ENCODE assay signal across 13 mouse cellular contexts in genomic region chr4:34900155-34900554, GRCm38 (mm10). TPM values are rescaled to one million over a fixed set of nuclear protein-coding genes. Genes with fewer than 3 reads are reported as not detected.
DNase-seq lines count a peak whose midpoint lies in the region; ATAC-seq and TF ChIP-seq lines count a peak whose summit lies in the region.
"Had no signal": no experiment of that assay in that cellular context is flagged by ENCODE, and none has a peak within 500 bp of the region (broad histone marks: within the 10 kb centered on the region; RNA-seq: fewer than 3 reads in every experiment).

No protein-coding gene starts in this region.

- H3K9me3 ChIP-seq in forebrain, embryonic 15.5 days, result no peaks in the 10 kb centered on the region
- no peaks in the 10 kb centered on the region for H3K9me3 ChIP-seq in forebrain, embryonic 12.5 days
- H3K9me3 ChIP-seq in intestine, postnatal 0 days (ENCODE audit: control insufficient read depth), result no peaks in the 10 kb centered on the region
- H3K9me3 ChIP-seq: limb, embryonic 12.5 days had no signal

- no peaks in the 10 kb centered on the region for H3K36me3 ChIP-seq in forebrain, embryonic 15.5 days
- H3K36me3 ChIP-seq in forebrain, embryonic 12.5 days (replicated peaks), result no peaks in the 10 kb centered on the region
- H3K36me3 ChIP-seq in intestine, postnatal 0 days (ENCODE audit: control insufficient read depth, insufficient read depth), result no peaks in the 10 kb centered on the region
- H3K36me3 ChIP-seq: limb, embryonic 12.5 days had no signal

- no peak overlapping the region for H3K4me3 ChIP-seq in forebrain, embryonic 15.5 days
- no peak overlapping the region for H3K4me3 ChIP-seq in forebrain, embryonic 12.5 days (replicated peaks)
- H3K4me3 ChIP-seq in intestine, postnatal 0 days (ENCODE audit: low read depth, low read length), result no peak overlapping the region
- H3K4me3 ChIP-seq: limb, embryonic 12.5 days had no signal

- 52% methylated on average over 9 of the region's 9 CpGs for WGBS in forebrain, embryonic 15.5 days
- WGBS in forebrain, embryonic 12.5 days, result 62% methylated on average over 9 of the region's 9 CpGs
- WGBS in intestine, postnatal 0 days, result 46% methylated on average over 9 of the region's 9 CpGs

- peak; percentile 55; the same call in 1 of the 2 replicates for ATAC-seq in forebrain, embryonic 15.5 days (replicated peaks)
- no peak for ATAC-seq in forebrain, embryonic 12.5 days (ENCODE audit: low FRiP score)
- no peak for ATAC-seq in intestine, postnatal 0 days

- H3K9ac ChIP-seq in forebrain, embryonic 15.5 days (replicated peaks), result no peak overlapping the region
- no peak overlapping the region for H3K9ac ChIP-seq in forebrain, embryonic 12.5 days
- H3K9ac ChIP-seq in intestine, postnatal 0 days (ENCODE audit: low read depth, low read length), result no peak overlapping the region
- H3K9ac ChIP-seq: limb, embryonic 12.5 days had no signal

- no peaks in the 10 kb centered on the region for H3K4me1 ChIP-seq in forebrain, embryonic 15.5 days
- no peaks in the 10 kb centered on the region for H3K4me1 ChIP-seq in forebrain, embryonic 12.5 days
- H3K4me1 ChIP-seq in intestine, postnatal 0 days (replicated peaks; ENCODE audit: control insufficient read depth, insufficient read depth, low read length), result no peaks in the 10 kb centered on the region
- H3K4me1 ChIP-seq: limb, embryonic 12.5 days had no signal

- no peak overlapping the region for H3K4me2 ChIP-seq in forebrain, embryonic 15.5 days (replicated peaks)
- no peak overlapping the region for H3K4me2 ChIP-seq in forebrain, embryonic 12.5 days
- no peak overlapping the region for H3K4me2 ChIP-seq in intestine, postnatal 0 days (replicated peaks; ENCODE audit: low read depth)
- H3K4me2 ChIP-seq: limb, embryonic 12.5 days had no signal

- H3K27me3 ChIP-seq in forebrain, embryonic 15.5 days, result no peaks in the 10 kb centered on the region
- 0 out of 2 replicates have a peak, but pooled peaks cover 3% of the 10 kb centered on the region for H3K27me3 ChIP-seq in forebrain, embryonic 12.5 days
- no peaks in the 10 kb centered on the region for H3K27me3 ChIP-seq in intestine, postnatal 0 days (replicated peaks; ENCODE audit: control insufficient read depth, insufficient read depth, low read length)
- H3K27me3 ChIP-seq: limb, embryonic 12.5 days had no signal

- intact Hi-C loops in left cerebral cortex, postnatal 10 days (cut with DNase I), result no loop called here
- intact Hi-C loops in left cerebral cortex, postnatal 36 days (cut with DNase I), result no loop called here

- peak; percentile 28 to 44 for DNase-seq in left cerebral cortex, postnatal 10 days (ENCODE audit: extremely low spot score in 1 of 2, low spot score in 2 of 2)
- DNase-seq in left cerebral cortex, postnatal 36 days (ENCODE audit: low spot score in 2 of 2), result no peak
- peak; percentile 54 for DNase-seq in T-cell, adult 2 months (ENCODE audit: low spot score)
- peak; percentile 17 to 39 for DNase-seq in layer of hippocampus, postnatal 10 days (ENCODE audit: low spot score in 2 of 2)
- DNase-seq in adrenal gland, adult 18-20 months (ENCODE audit: low spot score in 2 of 2), result no peak
- DNase-seq: gastrocnemius, postnatal 10 days; lung, postnatal 4 days had no signal

- no peak for TF ChIP-seq CTCF in intestine, postnatal 0 days (IDR thresholded peaks at IDR 0.05; ENCODE audit: low read depth)

- H3K27ac ChIP-seq in forebrain, embryonic 15.5 days (replicated peaks), result no peak overlapping the region
- H3K27ac ChIP-seq in forebrain, embryonic 12.5 days, result no peak overlapping the region
- no peak overlapping the region for H3K27ac ChIP-seq in intestine, postnatal 0 days (ENCODE audit: low read depth, low read length)
- H3K27ac ChIP-seq: limb, embryonic 12.5 days had no signal

RNA-seq across cellular contexts. Expression of gene Cga, which starts 6.6 kb away (rescaled TPM):
- polyA plus RNA-seq in forebrain, embryonic 15.5 days (2015; fragmentation: Nextera tagmentation; extraction: Ambion mirVana), result not detected in 2 replicates
- 0.34 TPM in 1 of 2 replicates, not detected in the other for polyA plus RNA-seq in forebrain, embryonic 12.5 days (2016; fragmentation: Nextera tagmentation; extraction: Ambion mirVana)
- total RNA-seq in left cerebral cortex, postnatal 10 days (2021), result not detected
- total RNA-seq in left cerebral cortex, postnatal 36 days (2021), result not detected
- not detected for total RNA-seq in layer of hippocampus, postnatal 10 days (2021)
- not detected for total RNA-seq in adrenal gland, adult 18-20 months (2021)
- not detected in 2 replicates for polyA plus RNA-seq in intestine, postnatal 0 days (2015; fragmentation: Nextera tagmentation; extraction: Ambion mirVana)
- total RNA-seq: common myeloid progenitor, adult 5-6 weeks; gastrocnemius, postnatal 10 days had no signal
- polyA plus RNA-seq: limb, embryonic 12.5 days; neural tube, embryonic 14.5 days had no signal

RNA-seq across cellular contexts. Expression of gene Zfp292, which starts 17.4 kb away (rescaled TPM):
- 36.7 and 37.4 TPM in 2 replicates for polyA plus RNA-seq in forebrain, embryonic 15.5 days (2015; fragmentation: Nextera tagmentation; extraction: Ambion mirVana)
- polyA plus RNA-seq in forebrain, embryonic 12.5 days (2016; fragmentation: Nextera tagmentation; extraction: Ambion mirVana), result 45.5 and 46.8 TPM in 2 replicates
- total RNA-seq in left cerebral cortex, postnatal 10 days (2021), result 10 to 100 TPM; 26.6 to 27.2 TPM
- 10 to 100 TPM; 24.0 to 29.4 TPM for total RNA-seq in left cerebral cortex, postnatal 36 days (2021)
- total RNA-seq in layer of hippocampus, postnatal 10 days (2021), result 10 to 100 TPM; 26.1 to 27.7 TPM
- total RNA-seq in adrenal gland, adult 18-20 months (2021), result 10 to 100 TPM; 12.7 to 16.2 TPM
- polyA plus RNA-seq in intestine, postnatal 0 days (2015; fragmentation: Nextera tagmentation; extraction: Ambion mirVana), result 8.0 and 8.7 TPM in 2 replicates

Comparison
In these comparisons a context has a peak if more than half of its experiments do, and no peak if none do; other contexts are left out.
1. DNase-seq: peak in left cerebral cortex, postnatal 10 days (2 of 2), T-cell, adult 2 months (single experiment) and layer of hippocampus, postnatal 10 days (2 of 2); none in left cerebral cortex, postnatal 36 days (0 of 2) and adrenal gland, adult 18-20 months (0 of 2).